Mouse (Mus musculus) forebrain, postnatal 0 days (tissue): ENCODE measurements around the gene Gpr150. TPM values are rescaled to one million over a fixed set of nuclear protein-coding genes. Genes with fewer than 3 reads are reported as not detected.
A peak's percentile ranks its signal among the peaks of the same experiment; 100 is the strongest.

ENCODE experiments used
- ATAC-seq: fragments of 200-750 bp; cut with Nextera tagmentation; 2 replicates; pipeline ENCODE4 v1.8.0; 2017; ENCODE audit warnings: mild to moderate bottlenecking, moderate library complexity
- DNase-seq: peaks from one replicate; pipeline ENCODE4 v3.0.0-alpha.2; 2015
- H3K27ac ChIP-seq: fragments of 300-500 bp; sonication (generic); 2 replicates; pipeline ENCODE4 v1.5.1; 2014; ENCODE audit warnings: low read depth, mild to moderate bottlenecking, antibody characterized with exemption, low read length, moderate library complexity, mixed read lengths
- H3K27me3 ChIP-seq: fragments of 300-500 bp; sonication (generic); 2 replicates; pipeline ENCODE4 v1.6.1; 2014; ENCODE audit warnings: mild to moderate bottlenecking, low read length, mixed read lengths; ENCODE audit not compliant: insufficient read depth
- H3K36me3 ChIP-seq: fragments of 300-500 bp; sonication (generic); 2 replicates; pipeline ENCODE4 v1.6.1; 2014; ENCODE audit warnings: mild to moderate bottlenecking, moderate library complexity; ENCODE audit not compliant: insufficient read depth
- H3K4me1 ChIP-seq: fragments of 300-500 bp; sonication (generic); 2 replicates; pipeline ENCODE4 v1.6.1; 2014; ENCODE audit warnings: antibody characterized with exemption; ENCODE audit not compliant: insufficient read depth
- H3K4me2 ChIP-seq: fragments of 300-500 bp; sonication (generic); 2 replicates; pipeline ENCODE4 v1.6.1; 2014; ENCODE audit warnings: low read depth, mild to moderate bottlenecking, moderate library complexity
- H3K4me3 ChIP-seq: fragments of 300-500 bp; sonication (generic); 2 replicates; pipeline ENCODE4 v1.5.1; 2014; ENCODE audit warnings: low read depth, low read length, mixed read lengths
- H3K9ac ChIP-seq: fragments of 300-500 bp; sonication (generic); 2 replicates; pipeline ENCODE4 v1.6.1; 2014; ENCODE audit warnings: mild to moderate bottlenecking
- H3K9me3 ChIP-seq: fragments of 300-500 bp; sonication (generic); 2 replicates; pipeline ENCODE4 v1.6.1; 2016; ENCODE audit warnings: low read length
- CTCF ChIP-seq: sonication (generic); IDR thresholded peaks from 2 replicates; pipeline ENCODE4 v1.5.1; 2016; ENCODE audit warnings: antibody characterized with exemption, control low read depth, low read depth
- WGBS: fragments of 180-500 bp; shearing (Covaris S2); extraction: QIAGEN DNeasy Blood & Tissue Kit; methylation state at CpG from one replicate; pipeline ENCODE4 v1.1.7; 2014; 5-methylcytosine and 5-hydroxymethylcytosine counted together
- polyA plus RNA-seq: library from polyadenylated mRNA; unstranded; fragments of >200 nt; fragmentation: Nextera tagmentation; extraction: Ambion mirVana; gene quantifications from 2 replicates; pipeline ENCODE4 v1.2.1, GENCODE M21; 2015
- total RNA-seq: library from RNA; depleted of rRNA; stranded (reverse); fragments of >200 nt; gene quantifications from 2 replicates; pipeline ENCODE4 v1.2.3, GENCODE M21; 2014; rRNA removed

Gpr150 gene
- total RNA-seq, result 1.9 and 2.5 TPM in 2 replicates
- 3.0 and 3.3 TPM in 2 replicates for polyA plus RNA-seq

DNA sequence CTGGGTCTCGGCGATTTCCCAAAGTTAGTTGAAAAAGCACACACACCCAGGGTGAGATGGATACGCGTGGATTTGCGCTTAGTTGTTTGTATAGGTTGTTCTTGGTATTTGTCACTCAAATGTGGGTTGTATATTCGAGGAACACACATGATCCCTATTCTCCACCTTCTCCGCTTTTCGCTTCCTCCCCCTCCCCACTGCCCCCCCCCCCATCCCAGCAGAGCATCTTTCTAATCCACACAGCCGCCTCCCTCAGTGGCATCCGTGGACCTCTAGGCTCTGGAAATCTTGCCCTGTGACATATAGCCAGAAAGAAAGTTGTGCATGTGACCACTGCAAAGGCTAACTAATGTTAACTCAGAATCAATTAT is at the start of gene Gpr150:
TSS of gene Gpr150 (minus strand) at position 101 of the 371 bp plus-strand sequence.
- H3K9me3 ChIP-seq, result no peaks in the 10 kb centered on the region
- DNase-seq, result no peak
- H3K4me3 ChIP-seq, result peak within 1 kb of the TSS; percentile 55
- H3K36me3 ChIP-seq, result no peaks in the 10 kb centered on the region
- peaks cover 15% of the 10 kb centered on the region for H3K27me3 ChIP-seq
- ATAC-seq, result peak; percentile 1; the same call in 1 of the 2 replicates
- peak within 1 kb of the TSS; percentile 100 for H3K4me2 ChIP-seq
- no peak within 1 kb of the TSS for H3K27ac ChIP-seq
- peak within 1 kb of the TSS; percentile 62 for H3K9ac ChIP-seq
- WGBS, result 8% methylated on average over 10 of the region's 10 CpGs
- H3K4me1 ChIP-seq, result peaks cover 4% of the 10 kb centered on the region; the same call in 1 of the 2 replicates
- no peak for TF ChIP-seq CTCF

DNA sequence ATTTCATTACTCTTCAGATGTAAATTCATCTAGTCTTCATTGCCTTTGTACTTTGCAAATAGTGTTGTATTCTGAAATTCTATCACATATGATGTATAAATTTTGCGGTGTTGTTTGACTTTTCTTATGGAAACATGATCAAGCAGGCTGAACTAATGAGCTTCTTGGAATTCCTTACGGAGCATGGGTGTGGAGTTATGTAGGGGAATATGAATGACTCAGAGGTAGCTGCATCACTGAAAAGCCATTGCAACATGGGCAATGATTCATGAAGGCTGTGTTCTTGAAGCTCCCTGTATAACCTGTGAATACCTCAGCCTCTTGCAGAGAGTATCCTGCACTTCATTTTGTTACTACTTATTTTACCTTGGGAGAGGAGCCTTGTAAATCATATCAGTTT is 45.2 kb upstream of the Gpr150 start:
- 95% methylated on average over 2 of the region's 2 CpGs for WGBS
- H3K27me3 ChIP-seq, result no peaks in the 10 kb centered on the region
- no peak overlapping the region for H3K4me3 ChIP-seq
- peaks cover 3% of the 10 kb centered on the region; the same call in 1 of the 2 replicates for H3K4me1 ChIP-seq
- H3K27ac ChIP-seq, result no peak overlapping the region
- H3K4me2 ChIP-seq, result no peak overlapping the region
- no peak overlapping the region for H3K9ac ChIP-seq
- no peak for TF ChIP-seq CTCF
- ATAC-seq (no peak), DNase-seq (no peak)
- H3K9me3 ChIP-seq, result no peaks in the 10 kb centered on the region
- no peaks in the 10 kb centered on the region; the same call in 1 of the 2 replicates for H3K36me3 ChIP-seq

DNA sequence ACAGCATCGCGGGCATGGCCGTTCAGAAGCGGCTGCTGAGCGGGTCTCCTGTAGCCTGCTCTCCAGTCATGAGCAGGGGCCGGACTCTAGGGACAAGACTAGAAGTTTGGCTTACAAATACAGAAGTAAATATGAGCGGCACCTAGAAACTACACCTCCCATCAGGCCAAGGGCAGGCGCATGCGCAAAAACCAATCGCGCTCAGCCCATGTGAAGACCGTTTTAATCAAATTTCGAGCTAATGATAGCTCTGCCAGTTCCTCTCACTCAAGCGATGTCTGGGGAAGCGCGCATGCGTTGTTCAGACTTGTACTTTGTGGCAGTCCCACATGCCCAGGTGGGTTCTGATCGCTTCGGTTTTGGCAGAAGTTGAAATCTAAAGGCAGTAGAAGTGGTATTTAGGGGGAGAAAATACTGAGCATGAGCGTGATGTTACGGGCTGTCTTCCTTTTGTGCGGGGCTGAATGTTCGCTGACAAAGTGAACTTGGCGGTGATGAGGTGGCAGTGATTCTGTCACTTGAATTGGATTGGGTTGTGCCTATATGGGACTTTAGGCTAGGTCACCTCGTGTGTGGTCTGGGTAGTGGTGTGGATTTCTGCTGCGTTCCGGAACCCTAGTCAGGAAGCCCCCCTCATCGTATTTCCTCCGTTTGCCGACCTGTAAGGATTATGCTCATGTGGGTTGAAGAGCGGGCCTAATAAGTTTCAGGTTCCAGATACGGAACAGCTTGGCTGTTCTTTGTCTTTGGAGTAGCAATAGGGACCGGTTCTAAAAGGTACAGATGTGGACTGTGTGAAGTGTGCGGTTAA is 41.9 kb upstream of the Gpr150 start, which contains the start of the genes Arsk and Ttc37:
TSS of gene Arsk (minus strand) at position 168 of the 811 bp plus-strand sequence.
TSS of gene Ttc37 (plus strand) at position 242 of the 811 bp plus-strand sequence.
- H3K9ac ChIP-seq, result peak within 1 kb of the TSS; percentile 64

GRCm38 (mm10) chr13:76098116-76098492 is 41.3 kb upstream of the Gpr150 start:
- ATAC-seq, result peak; percentile 75
- 0 out of 2 replicates have a peak overlapping the region, but pooled peaks have one; percentile 21 for H3K27ac ChIP-seq
- no peak for DNase-seq
- no peaks in the 10 kb centered on the region for H3K36me3 ChIP-seq
- WGBS, result 1% methylated on average over 16 of the region's 16 CpGs
- no peaks in the 10 kb centered on the region for H3K9me3 ChIP-seq
- no peaks in the 10 kb centered on the region for H3K27me3 ChIP-seq
- peak overlapping the region; percentile 85 for H3K4me3 ChIP-seq
- peak overlapping the region; percentile 61 for H3K4me2 ChIP-seq
- peaks cover 3% of the 10 kb centered on the region; the same call in 1 of the 2 replicates for H3K4me1 ChIP-seq
- H3K9ac ChIP-seq, result peak overlapping the region; percentile 64
- no peak for TF ChIP-seq CTCF

More for the DNA sequence above, 41.9 kb upstream of the Gpr150 start, which contains the start of the genes Arsk and Ttc37:
- Histone ChIP-seq H3K36me3 (no peaks in the 10 kb centered on the region; the same call in 1 of the 2 replicates), H3K27me3 (no peaks in the 10 kb centered on the region), H3K4me1 (peaks cover 3% of the 10 kb centered on the region; the same call in 1 of the 2 replicates), H3K4me2 (peak within 1 kb of the TSS; percentile 69), H3K4me3 (peak within 1 kb of the TSS; percentile 85), H3K27ac (peak within 1 kb of the TSS; percentile 21; the same call in 1 of the 2 replicates), H3K9me3 (no peaks in the 10 kb centered on the region)
- TF ChIP-seq CTCF, result no peak
- WGBS, result under 1% methylated on average over 34 of the region's 34 CpGs
- ATAC-seq (peak; percentile 99), DNase-seq (peak; percentile 97)

GRCm38 (mm10) chr13:76074323-76074722 is 17.5 kb upstream of the Gpr150 start:
- Histone ChIP-seq H3K4me3 (no peak overlapping the region), H3K9ac (no peak overlapping the region), H3K27me3 (no peaks in the 10 kb centered on the region), H3K27ac (no peak overlapping the region), H3K36me3 (0 out of 2 replicates have a peak, but pooled peaks cover 3% of the 10 kb centered on the region), H3K4me2 (no peak overlapping the region), H3K4me1 (no peaks in the 10 kb centered on the region), H3K9me3 (no peaks in the 10 kb centered on the region)
- WGBS, result 89% methylated on average over 1 of the region's 1 CpGs
- ATAC-seq (no peak), DNase-seq (no peak)
- TF ChIP-seq CTCF, result no peak

- TF ChIP-seq CTCF, result no peak
- H3K4me1 ChIP-seq, result no peaks in the 10 kb centered on the region
- ATAC-seq, result no peak
- 91% methylated on average over 13 of the region's 13 CpGs for WGBS
- H3K4me3 ChIP-seq, result no peak overlapping the region
- no peak overlapping the region for H3K4me2 ChIP-seq
- no peak for DNase-seq
- no peaks in the 10 kb centered on the region for H3K9me3 ChIP-seq
- no peak overlapping the region for H3K9ac ChIP-seq
- no peak overlapping the region for H3K27ac ChIP-seq
- peaks cover 16% of the 10 kb centered on the region for H3K36me3 ChIP-seq
- H3K27me3 ChIP-seq, result no peaks in the 10 kb centered on the region
These were observed 7.7 kb upstream of the Gpr150 start for GRCm38 (mm10) chr13:76064363-76064945.
